Mouse (Mus musculus) C2C12 (cell line): ENCODE results near the gene Olfr969. TPM values are rescaled to one million over a fixed set of nuclear protein-coding genes. Genes with fewer than 3 reads are reported as not detected.
"Not testable (repeated sequence)": the region's sequence is repeated elsewhere in the genome, so short reads cannot be mapped to it uniquely, and the experiment has no call there.

Source experiments
- H3K27me3 ChIP-seq: one replicate; pipeline ENCODE4 v1.6.1; 2011; ENCODE audit not compliant: control insufficient read depth, insufficient read depth, insufficient read length
- H3K36me3 ChIP-seq: one replicate; pipeline ENCODE4 v1.6.1; 2011; ENCODE audit not compliant: control insufficient read depth, insufficient read depth
- H3K4me3 ChIP-seq: one replicate; pipeline ENCODE4 v1.5.1; 2011; ENCODE audit warnings: mild to moderate bottlenecking, control low read depth; ENCODE audit not compliant: poor library complexity, insufficient read depth, severe bottlenecking
- H3K79me2 ChIP-seq: one replicate; pipeline ENCODE4 v1.6.1; 2011; ENCODE audit not compliant: control insufficient read depth, insufficient read depth
- H3K79me3 ChIP-seq: one replicate; pipeline ENCODE4 v1.6.1; 2011; ENCODE audit warnings: low read depth, control low read depth
- H3ac ChIP-seq: one replicate; pipeline ENCODE3; 2011; ENCODE audit warnings: low read depth; ENCODE audit not compliant: control insufficient read depth, insufficient read length
- CEBPB ChIP-seq: IDR thresholded peaks from one replicate; pipeline ENCODE4 v1.6.1; 2011; ENCODE audit warnings: low read depth, mild to moderate bottlenecking, control low read depth, moderate library complexity
- CTCF ChIP-seq: IDR thresholded peaks from one replicate; pipeline ENCODE4 v1.5.1; 2011; ENCODE audit not compliant: control insufficient read depth, insufficient read depth, insufficient read length
- FOSL1 ChIP-seq: IDR thresholded peaks from one replicate; pipeline ENCODE4 v1.8.0; 2011; ENCODE audit warnings: mild to moderate bottlenecking, low read length; ENCODE audit not compliant: poor library complexity, insufficient read depth, severe bottlenecking
- MAX ChIP-seq: IDR thresholded peaks from one replicate; pipeline ENCODE4 v1.6.1; 2011; ENCODE audit warnings: mild to moderate bottlenecking, control low read depth
- MYOD1 ChIP-seq: IDR thresholded peaks from one replicate; pipeline ENCODE4 v1.6.1; 2011; ENCODE audit warnings: low read depth; ENCODE audit not compliant: control insufficient read depth, insufficient read length
- MYOG ChIP-seq: IDR thresholded peaks from one replicate; pipeline ENCODE4 v1.6.1; 2011; ENCODE audit not compliant: control insufficient read depth, insufficient read length; ENCODE audit errors: extremely low read depth
- USF1 ChIP-seq: IDR thresholded peaks from one replicate; pipeline ENCODE4 v1.6.1; 2011; ENCODE audit warnings: low read depth, mild to moderate bottlenecking, control low read depth, moderate library complexity
- long read RNA-seq, 2 experiments: library from polyadenylated mRNA; unstranded; transcript quantifications; one replicate each; pipeline ENCODE4 v2.0.0; 2019 to 2020
- polyA plus RNA-seq: library from polyadenylated mRNA; unstranded; fragments of >200 nt; fragmentation: generic; extraction: Trizol; gene quantifications from one replicate; pipeline ENCODE4 v1.2.1, GENCODE M21; 2012; ENCODE audit warnings: missing spikeins

The Olfr969 gene
- polyA plus RNA-seq = not detected
- long read RNA-seq, experiment 1 = 0 reads
- long read RNA-seq, experiment 2 = 0 reads

GRCm38 (mm10) chr9:39790558-39790957 is at the start of gene Olfr969:
Olfr969 (plus strand) TSS chr9:39790945.
- no peaks in the 10 kb centered on the region for H3K27me3 ChIP-seq
- H3K79me2 ChIP-seq = no peaks in the 10 kb centered on the region
- no peak within 1 kb of the TSS for H3ac ChIP-seq
- H3K4me3 ChIP-seq = no peak within 1 kb of the TSS
- no peaks in the 10 kb centered on the region for H3K79me3 ChIP-seq
- H3K36me3 ChIP-seq = no peaks in the 10 kb centered on the region
- TF ChIP-seq MAX (no peak), USF1 (no peak), FOSL1 (no peak), MYOG (no peak)

GRCm38 (mm10) chr9:39745949-39746348 is 44.8 kb upstream of the Olfr969 start, which contains the start of gene Olfr967:
Olfr967 (plus strand) TSS chr9:39746249.
- Histone ChIP-seq H3K27me3 (no peaks in the 10 kb centered on the region), H3K79me3 (no peaks in the 10 kb centered on the region), H3ac (no peak within 1 kb of the TSS), H3K4me3 (no peak within 1 kb of the TSS), H3K36me3 (no peaks in the 10 kb centered on the region), H3K79me2 (no peaks in the 10 kb centered on the region)
- TF ChIP-seq FOSL1 (no peak), MYOD1 (no peak), USF1 (no peak), MAX (no peak), CEBPB (no peak), CTCF (no peak), MYOG (no peak)

GRCm38 (mm10) chr9:39746428-39746827 is 44.3 kb upstream of the Olfr969 start:
- H3K4me3 ChIP-seq = no peak overlapping the region
- no peaks in the 10 kb centered on the region for H3K36me3 ChIP-seq
- no peak for TF ChIP-seq CEBPB
- no peak for TF ChIP-seq CTCF
- no peak for TF ChIP-seq FOSL1
- TF ChIP-seq USF1 = no peak
- TF ChIP-seq MAX = no peak
- TF ChIP-seq MYOD1 = no peak
- TF ChIP-seq MYOG = no peak
- H3K79me3 ChIP-seq = no peaks in the 10 kb centered on the region
- H3K27me3 ChIP-seq = no peaks in the 10 kb centered on the region
- H3ac ChIP-seq = no peak overlapping the region
- H3K79me2 ChIP-seq = no peaks in the 10 kb centered on the region

- Histone ChIP-seq H3K4me3 (no peak within 1 kb of the TSS), H3K79me2 (no peaks in the 10 kb centered on the region), H3ac (no peak within 1 kb of the TSS), H3K36me3 (no peaks in the 10 kb centered on the region), H3K27me3 (no peaks in the 10 kb centered on the region), H3K79me3 (no peaks in the 10 kb centered on the region)
- TF ChIP-seq MAX (no peak), CEBPB (no peak), FOSL1 (no peak), CTCF (no peak), USF1 (no peak), MYOD1 (no peak), MYOG (no peak)
Observed at GRCm38 (mm10) chr9:39783153-39783552, 7.6 kb upstream of the Olfr969 start, which contains the start of gene Olfr968. Olfr968 (minus strand) TSS chr9:39783253.

GRCm38 (mm10) chr9:39808560-39808959 is 17.8 kb downstream of the Olfr969 start, which contains the start of gene Olfr970:
Olfr970 (plus strand) TSS chr9:39808860.
- Histone ChIP-seq H3K4me3 (no peak within 1 kb of the TSS), H3ac (no peak within 1 kb of the TSS), H3K27me3 (no peaks in the 10 kb centered on the region), H3K79me2 (no peaks in the 10 kb centered on the region), H3K36me3 (no peaks in the 10 kb centered on the region), H3K79me3 (no peaks in the 10 kb centered on the region)
- no peak for TF ChIP-seq USF1
- TF ChIP-seq MYOG = no peak
- TF ChIP-seq CTCF = no peak
- TF ChIP-seq MAX = no peak
- TF ChIP-seq FOSL1 = no peak
- TF ChIP-seq CEBPB = no peak
- TF ChIP-seq MYOD1 = no peak

- H3K79me3 ChIP-seq, H3K27me3 ChIP-seq, H3K36me3 ChIP-seq, H3K79me2 ChIP-seq, H3ac ChIP-seq, H3K4me3 ChIP-seq: not testable (repeated sequence)
Observed at GRCm38 (mm10) chr9:39836576-39836975, 45.8 kb downstream of the Olfr969 start, which contains the start of gene Olfr971. Olfr971 (plus strand) TSS chr9:39836876.

Other genes starting within 250 kb of the Olfr969 start
- gene Olfr958, start 236.9 kb upstream of the Olfr969 start, polyA plus RNA-seq = not detected
- gene Olfr959, start 215.4 kb upstream of the Olfr969 start, polyA plus RNA-seq = not detected
- gene AW551984, start 186.5 kb upstream of the Olfr969 start, polyA plus RNA-seq = not detected
- gene Olfr148, start 180.3 kb upstream of the Olfr969 start, polyA plus RNA-seq = not detected
- not detected for gene Olfr960, start 169.6 kb upstream of the Olfr969 start, polyA plus RNA-seq
- gene Olfr961, start 145.9 kb upstream of the Olfr969 start, polyA plus RNA-seq = not detected
- not detected for gene Olfr963, start 123.7 kb upstream of the Olfr969 start, polyA plus RNA-seq
- gene Olfr149, start 83.8 kb upstream of the Olfr969 start, polyA plus RNA-seq = 0.04 TPM
- gene Olfr965, start 79.6 kb upstream of the Olfr969 start, polyA plus RNA-seq = not detected
- not detected for gene Olfr150, start 60.0 kb upstream of the Olfr969 start, polyA plus RNA-seq
- gene Olfr967, start 44.7 kb upstream of the Olfr969 start, polyA plus RNA-seq = not detected
- not detected for gene Olfr968, start 7.7 kb upstream of the Olfr969 start, polyA plus RNA-seq
- gene Olfr970, start 17.9 kb downstream of the Olfr969 start, polyA plus RNA-seq = not detected
- not detected for gene Olfr971, start 45.9 kb downstream of the Olfr969 start, polyA plus RNA-seq
- gene Olfr972, start 75.5 kb downstream of the Olfr969 start, polyA plus RNA-seq = not detected
- gene Olfr229, start 116.4 kb downstream of the Olfr969 start, polyA plus RNA-seq = not detected
- not detected for gene Olfr974, start 146.6 kb downstream of the Olfr969 start, polyA plus RNA-seq
- gene Olfr975, start 161.1 kb downstream of the Olfr969 start, polyA plus RNA-seq = not detected
- not detected for gene Olfr976, start 170.2 kb downstream of the Olfr969 start, polyA plus RNA-seq
- not detected for gene Olfr978, start 201.2 kb downstream of the Olfr969 start, polyA plus RNA-seq
- not detected for gene Olfr979, start 212.5 kb downstream of the Olfr969 start, polyA plus RNA-seq
- not detected for gene Olfr980, start 218.6 kb downstream of the Olfr969 start, polyA plus RNA-seq
- gene Olfr981, start 230.5 kb downstream of the Olfr969 start, polyA plus RNA-seq = not detected